Mouse (Mus musculus): ENCODE results near the gene Tmem115. TPM values are rescaled to one million over a fixed set of nuclear protein-coding genes. Genes with fewer than 3 reads are reported as not detected.
A peak's percentile ranks its signal among the peaks of the same experiment; 100 is the strongest.
"Not testable (repeated sequence)": the region's sequence is repeated elsewhere in the genome, so short reads cannot be mapped to it uniquely, and the experiment has no call there.

The Tmem115 gene
- total RNA-seq, 2 experiments from 2014 or later = 16.3 to 17.1 TPM

DNA sequence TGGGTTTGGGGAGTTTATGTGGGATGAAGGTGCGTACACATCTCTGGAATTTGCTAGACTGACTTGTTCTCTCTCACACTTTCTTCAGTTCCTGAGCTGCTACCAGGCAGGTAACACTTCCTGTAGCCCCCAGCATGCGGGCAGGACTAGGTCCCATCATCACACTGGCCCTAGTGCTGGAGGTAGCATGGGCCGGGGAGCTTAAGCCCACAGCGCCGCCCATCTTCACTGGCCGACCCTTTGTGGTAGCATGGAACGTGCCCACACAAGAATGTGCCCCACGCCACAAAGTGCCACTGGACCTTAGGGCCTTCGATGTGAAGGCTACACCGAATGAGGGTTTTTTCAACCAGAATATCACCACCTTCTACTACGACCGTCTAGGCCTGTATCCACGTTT lies 36.3 kb downstream of the Tmem115 start:
- DNase-seq (ENCODE audit: low spot score) = no peak

DNA sequence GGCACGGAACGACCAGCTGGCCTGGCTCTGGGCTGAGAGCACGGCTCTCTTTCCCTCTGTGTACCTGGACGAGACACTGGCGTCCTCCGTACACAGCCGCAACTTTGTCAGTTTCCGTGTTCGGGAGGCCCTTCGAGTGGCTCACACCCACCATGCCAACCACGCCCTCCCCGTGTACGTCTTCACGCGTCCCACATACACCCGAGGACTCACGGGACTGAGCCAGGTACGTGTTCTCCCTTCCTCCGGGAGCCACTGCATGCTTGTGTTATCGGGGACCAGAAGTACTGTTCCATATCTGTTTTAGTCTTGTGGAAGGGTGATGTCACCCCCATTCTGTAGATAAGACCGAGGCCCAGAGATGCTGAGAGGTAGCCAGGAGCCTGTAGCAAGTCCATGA lies 37.1 kb downstream of the Tmem115 start:
- no peak for DNase-seq (ENCODE audit: low spot score)

DNA sequence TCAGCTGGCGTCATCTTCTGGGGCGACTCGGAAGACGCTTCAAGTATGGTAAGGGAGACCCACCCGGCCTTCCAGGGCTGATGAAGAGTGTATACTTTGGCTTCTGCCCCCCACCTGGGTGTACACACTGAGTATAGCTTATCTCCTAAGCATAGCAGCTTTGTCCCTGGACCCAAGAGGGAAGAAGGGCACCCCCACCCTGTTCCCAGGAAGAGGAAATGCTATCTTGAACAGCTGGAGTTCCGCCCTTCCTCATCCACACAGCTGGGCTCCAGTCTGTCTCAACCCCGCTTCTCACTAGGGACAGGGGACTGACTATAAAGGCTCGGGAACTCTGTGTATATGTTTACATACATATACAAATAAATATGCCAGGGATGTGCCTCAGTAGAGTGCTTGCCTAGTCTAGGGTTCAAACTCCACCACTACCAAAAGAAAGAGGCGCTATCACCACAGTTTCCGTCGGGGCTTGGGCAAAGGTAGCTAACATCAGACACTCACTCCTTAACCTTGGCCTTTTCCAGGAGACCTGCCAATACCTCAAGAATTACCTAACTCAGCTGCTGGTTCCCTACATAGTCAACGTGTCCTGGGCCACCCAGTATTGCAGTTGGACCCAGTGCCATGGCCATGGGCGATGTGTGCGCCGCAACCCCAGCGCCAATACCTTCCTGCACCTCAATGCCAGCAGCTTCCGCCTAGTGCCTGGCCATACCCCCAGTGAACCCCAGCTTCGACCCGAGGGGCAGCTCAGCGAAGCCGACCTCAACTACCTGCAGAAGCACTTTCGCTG lies 38.0 kb downstream of the Tmem115 start:
- DNase-seq (ENCODE audit: low spot score) = no peak

DNA sequence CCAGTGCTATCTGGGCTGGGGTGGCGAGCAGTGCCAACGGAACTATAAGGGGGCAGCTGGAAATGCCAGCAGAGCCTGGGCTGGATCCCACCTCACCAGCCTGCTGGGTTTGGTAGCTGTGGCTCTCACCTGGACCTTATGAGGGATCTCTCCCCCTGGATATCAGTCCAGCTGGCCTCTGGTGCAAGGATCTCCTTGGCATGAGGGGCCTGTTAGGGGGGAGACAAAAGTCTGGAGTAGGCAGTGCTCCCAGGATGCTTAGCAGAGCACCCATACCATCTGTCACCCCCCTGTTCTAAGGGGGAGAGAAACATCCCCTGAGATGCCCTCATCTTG lies 38.5 kb downstream of the Tmem115 start:
- no peak for DNase-seq (ENCODE audit: low spot score)

DNA sequence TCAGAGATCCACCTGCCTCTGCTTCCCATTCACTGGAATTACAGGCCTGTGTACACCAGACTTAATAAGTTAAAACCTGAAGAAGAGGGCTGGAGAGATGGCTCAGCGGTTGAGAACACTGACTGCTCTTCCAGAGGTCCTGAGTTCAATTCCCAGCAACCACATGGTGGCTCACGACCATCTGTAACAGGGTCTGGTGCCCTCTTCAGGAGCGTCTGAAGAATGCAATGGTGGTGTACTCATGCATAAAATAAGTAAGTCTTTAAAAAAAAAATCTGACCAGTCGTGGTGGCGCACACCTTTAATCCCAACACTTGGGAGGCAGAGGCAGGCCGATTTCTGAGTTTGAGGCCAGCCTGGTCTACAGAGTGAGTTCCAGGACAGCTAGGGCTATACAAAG lies 40.0 kb downstream of the Tmem115 start:
- not testable (repeated sequence) for DNase-seq (ENCODE audit: low spot score)

DNA sequence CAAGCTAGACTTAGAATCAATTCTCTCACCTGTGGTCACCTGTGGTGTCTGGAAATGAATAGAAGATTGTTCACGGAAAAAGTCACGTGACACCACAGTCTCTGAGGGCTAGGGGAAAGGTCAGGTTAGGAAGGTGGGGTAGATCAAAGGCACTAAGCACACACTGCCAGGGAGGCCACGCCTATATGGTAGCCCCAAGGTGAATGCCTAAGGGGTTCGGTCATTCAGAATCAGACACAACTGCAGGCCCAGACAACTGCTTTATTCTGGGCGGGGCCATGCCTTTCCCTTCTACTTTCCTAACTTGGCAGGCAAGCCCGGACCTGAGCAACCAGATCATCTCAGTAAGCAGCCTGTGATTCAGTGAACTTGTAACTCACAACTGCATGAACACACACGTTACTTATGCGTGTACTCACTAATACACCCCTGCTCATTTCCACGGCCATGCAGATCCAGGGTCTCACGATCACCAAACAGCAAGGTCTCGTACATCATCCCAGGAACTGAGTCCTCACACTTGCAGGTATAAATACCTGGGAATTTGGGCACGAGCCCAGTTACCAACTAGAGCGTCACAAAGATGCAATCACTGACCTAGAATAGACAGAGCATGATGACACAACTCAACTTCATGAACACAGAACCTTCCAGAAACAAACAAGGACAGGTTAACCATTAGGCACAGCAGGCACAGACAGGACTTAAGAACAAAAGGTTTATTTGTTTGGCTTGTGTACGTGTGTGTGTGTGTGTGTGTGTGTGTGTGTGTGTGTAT lies 42.0 kb downstream of the Tmem115 start:
- DNase-seq (ENCODE audit: low spot score) = no peak

DNA sequence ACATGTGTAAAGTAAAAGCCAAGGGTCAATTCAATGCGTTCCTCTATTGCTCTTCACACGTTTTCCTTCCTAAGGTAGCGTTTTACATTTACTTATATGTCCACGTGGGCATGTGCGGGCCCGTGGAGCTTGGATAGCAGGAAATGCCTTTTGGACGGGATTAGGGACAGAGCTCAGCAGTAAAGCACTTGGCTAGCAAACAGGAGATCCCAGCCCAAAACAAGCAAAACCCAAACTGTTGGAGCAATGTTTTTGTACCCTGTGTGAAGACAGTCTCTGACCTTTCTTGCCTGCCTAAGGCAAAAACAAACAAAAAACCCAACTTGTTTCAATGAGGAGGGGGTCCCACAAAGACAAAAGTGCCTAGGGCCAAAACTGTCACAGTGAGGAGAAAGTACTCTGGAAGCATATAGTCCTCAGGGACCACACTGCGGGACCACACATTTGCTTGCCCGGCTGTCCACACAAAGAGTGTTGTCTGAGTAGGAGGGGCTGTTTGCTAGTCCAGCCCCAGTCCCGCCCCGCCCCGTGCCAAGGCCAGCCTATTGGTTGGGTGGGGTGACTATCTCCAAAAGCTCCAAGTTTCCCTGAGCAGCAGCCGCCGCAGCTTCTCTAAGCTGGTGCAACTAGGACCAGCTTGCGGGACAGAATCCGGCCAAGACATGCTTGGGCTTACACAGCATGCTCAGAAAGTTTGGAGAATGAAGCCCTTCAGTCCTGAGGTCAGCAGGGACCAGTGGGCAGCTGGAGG lies 42.8 kb downstream of the Tmem115 start, which contains the start of gene Hyal1:
Gene Hyal1 (plus strand): TSS at position 571 of the 751 bp plus-strand sequence.
- peak; percentile 81 for DNase-seq (ENCODE audit: low spot score)

DNA sequence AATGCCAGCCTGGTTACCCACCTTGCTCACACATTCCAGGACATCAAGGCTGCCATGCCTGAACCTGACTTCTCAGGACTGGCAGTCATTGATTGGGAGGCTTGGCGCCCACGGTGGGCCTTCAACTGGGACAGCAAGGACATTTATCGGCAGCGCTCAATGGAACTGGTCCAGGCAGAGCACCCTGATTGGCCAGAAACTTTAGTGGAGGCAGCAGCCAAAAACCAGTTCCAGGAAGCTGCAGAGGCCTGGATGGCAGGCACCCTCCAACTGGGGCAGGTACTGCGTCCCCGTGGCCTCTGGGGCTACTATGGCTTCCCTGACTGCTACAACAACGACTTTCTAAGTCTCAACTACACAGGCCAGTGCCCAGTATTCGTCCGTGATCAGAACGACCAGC lies 44.1 kb downstream of the Tmem115 start:
- no peak for DNase-seq (ENCODE audit: low spot score)

DNA sequence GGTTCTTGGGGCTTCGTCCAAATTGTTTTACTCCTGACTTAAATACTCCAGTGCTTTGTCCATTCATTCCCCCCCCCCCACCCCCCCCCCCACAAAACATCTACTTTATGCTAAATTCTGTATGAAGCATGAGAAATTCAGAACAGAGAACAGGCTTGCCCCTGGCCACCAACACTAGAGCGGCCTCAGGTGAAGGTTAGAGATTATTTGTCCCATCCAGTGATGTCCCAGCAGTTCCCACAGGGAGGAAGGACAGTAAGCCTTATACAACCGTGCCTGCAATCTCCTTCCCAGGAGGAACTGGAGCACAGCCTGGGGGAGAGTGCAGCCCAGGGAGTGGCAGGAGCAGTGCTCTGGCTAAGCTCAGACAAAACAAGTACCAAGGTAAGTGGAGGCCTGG lies 44.8 kb downstream of the Tmem115 start, which contains the start of gene Naa80:
Gene Naa80 (plus strand): TSS at position 301 of the 400 bp plus-strand sequence.
- DNase-seq (ENCODE audit: low spot score) = no peak

DNA sequence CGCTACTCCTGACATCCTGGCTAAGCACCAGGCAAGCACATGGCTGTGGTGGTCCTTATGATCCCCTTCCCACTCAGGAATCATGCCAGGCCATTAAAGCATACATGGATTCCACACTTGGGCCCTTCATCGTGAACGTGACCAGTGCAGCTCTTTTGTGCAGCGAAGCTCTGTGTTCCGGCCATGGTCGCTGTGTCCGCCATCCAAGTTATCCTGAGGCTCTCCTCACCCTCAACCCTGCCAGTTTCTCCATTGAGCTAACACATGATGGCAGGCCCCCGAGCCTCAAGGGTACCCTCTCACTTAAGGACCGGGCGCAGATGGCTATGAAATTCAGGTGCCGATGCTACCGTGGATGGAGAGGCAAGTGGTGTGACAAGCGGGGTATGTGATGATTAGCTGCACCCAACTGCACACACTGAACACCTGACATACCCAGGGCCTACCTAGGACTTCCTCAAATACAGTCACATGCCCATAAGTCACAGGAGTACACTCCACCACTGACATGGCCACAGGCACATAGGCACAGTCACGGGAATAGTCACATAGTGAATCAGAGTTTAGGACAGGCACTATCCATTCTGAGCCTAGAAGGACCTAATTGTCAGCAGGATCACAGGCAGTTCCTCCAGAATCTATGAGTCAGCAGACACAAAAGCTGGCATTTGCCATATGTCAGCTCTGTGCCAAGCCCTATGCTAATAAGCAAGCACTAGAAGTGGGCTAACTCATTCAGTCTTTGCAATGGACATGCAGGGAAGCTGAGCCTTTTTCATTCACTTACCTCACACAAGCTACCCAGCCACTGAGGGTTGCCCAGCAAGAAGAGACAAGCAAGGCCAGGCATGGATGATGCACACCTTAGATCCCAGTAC lies 45.5 kb downstream of the Tmem115 start:
- DNase-seq (ENCODE audit: low spot score) = no peak

DNA sequence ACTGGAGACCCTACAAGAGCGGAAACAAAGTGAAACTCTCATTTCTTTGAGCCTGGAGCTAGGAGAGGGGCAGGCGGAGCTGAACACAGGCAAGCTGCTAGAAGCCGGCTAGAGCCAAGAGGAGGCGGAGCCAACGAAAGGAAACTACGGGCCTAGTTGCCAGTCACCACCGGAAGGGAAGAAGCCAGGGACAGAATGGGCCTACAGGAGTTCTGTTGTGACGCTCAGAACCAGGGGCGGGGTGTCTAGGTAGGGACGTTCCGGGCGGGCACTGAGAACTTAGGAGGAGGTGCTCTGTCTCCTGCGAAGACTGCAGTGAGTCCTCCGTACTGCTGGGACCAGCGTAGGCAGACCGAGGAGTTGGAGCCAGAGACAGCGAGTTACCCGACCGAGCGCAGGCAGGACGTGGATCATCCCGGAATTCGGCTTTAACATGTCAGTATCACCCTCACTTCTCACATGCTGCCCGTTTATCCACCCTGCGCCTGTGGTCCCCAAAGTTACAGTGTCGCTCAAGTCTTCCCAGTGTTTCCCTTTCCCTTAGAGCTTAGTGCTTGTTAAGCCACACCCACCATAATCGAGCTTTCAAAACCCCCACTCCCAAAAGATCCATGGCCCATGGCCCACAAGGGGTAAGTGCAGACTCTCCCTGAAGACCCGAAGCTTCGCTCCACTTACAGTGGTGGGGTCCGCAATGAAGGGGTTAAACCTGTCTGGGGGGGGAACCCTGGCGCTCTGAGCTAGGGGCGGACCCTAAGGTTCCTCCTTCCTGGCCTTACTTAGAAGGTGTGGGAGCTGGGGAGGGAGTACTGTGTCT lies 47.0 kb downstream of the Tmem115 start, which contains the start of gene Hyal3:
Gene Hyal3 (plus strand): TSS at position 318 of the 817 bp plus-strand sequence.
- DNase-seq (ENCODE audit: low spot score) = peak; percentile 94

DNA sequence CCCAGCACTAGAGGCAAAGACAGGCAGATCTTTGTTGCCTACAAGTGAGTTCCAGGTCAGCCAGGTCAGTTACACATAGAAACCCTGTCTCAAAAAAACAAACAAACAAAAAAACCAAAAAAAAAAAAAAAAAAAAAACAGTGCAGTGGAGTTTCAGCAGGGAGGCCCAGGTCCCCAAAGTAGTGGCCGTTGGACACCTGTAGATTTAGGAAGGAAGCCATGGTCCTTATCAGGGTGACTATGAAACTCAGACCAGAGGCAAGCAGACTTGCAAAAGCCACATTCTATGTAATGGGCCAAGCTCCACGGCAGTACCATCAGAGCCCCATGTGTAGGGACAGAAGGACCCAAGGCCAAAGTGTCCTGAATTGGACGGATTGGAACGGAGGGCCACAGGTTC lies 47.8 kb downstream of the Tmem115 start:
- no peak for DNase-seq (ENCODE audit: low spot score)

DNA sequence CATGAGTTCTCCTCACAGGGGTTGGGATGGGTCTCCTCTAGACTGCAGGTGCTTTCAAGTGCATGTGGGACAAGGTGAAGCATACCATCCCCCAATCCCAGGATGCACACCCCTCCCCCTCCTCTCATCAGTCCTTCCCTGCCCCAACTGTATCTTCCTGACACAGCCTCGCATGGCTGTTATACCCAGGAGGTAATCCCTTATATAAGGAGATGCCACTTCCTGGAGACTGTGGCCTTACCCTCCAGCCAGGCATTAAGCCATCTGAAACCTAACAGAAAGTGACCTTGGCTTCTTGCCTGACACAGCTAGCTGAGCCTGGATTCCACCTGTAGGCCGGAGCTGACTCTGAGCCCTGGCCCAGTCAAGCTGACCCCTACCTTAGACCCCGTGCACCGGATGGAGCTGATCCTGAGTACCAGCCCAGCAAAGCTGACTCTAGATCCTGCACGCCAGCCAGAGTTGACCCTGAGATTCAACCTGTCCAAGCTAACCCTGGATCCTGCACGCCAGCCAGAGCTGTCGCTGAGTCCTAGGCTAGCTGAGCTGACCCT lies 48.8 kb downstream of the Tmem115 start:
- DNase-seq (ENCODE audit: low spot score) = no peak

DNA sequence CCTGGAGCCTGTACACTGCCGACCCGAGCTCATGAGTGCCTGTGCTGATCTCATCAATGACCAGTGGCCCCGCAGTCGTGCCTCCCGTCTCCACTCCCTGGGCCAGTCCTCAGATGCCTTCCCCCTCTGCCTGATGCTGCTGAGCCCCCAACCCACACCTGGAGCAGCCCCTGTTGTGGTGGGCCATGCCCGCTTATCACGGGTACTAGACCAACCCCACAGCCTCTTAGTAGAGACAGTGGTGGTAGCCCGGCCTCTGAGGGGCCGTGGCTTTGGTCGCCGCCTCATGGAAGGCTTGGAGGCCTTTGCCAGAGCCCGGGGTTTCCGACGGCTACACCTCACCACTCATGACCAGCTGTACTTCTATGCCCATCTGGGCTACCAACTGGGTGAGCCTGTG lies 49.4 kb downstream of the Tmem115 start:
- DNase-seq (ENCODE audit: low spot score) = no peak

DNA sequence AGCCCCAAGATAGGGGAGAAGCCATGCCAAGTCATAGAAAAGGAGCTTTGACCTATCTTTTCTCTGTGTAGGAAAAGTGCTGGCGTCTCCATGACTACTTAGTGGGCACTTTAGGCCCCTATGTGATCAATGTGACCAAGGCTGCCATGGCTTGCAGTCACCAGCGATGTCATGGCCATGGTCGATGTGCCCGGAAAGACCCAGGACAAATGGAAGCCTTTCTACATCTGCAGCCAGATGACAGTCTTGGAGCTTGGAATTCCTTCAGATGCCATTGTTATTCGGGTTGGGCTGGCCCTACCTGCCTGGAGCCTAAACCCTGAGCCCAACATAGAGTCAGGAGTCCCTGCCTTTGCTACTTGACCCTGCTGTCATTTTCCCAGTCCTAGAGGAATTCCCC lies 52.8 kb downstream of the Tmem115 start:
- no peak for DNase-seq (ENCODE audit: low spot score)

DNA sequence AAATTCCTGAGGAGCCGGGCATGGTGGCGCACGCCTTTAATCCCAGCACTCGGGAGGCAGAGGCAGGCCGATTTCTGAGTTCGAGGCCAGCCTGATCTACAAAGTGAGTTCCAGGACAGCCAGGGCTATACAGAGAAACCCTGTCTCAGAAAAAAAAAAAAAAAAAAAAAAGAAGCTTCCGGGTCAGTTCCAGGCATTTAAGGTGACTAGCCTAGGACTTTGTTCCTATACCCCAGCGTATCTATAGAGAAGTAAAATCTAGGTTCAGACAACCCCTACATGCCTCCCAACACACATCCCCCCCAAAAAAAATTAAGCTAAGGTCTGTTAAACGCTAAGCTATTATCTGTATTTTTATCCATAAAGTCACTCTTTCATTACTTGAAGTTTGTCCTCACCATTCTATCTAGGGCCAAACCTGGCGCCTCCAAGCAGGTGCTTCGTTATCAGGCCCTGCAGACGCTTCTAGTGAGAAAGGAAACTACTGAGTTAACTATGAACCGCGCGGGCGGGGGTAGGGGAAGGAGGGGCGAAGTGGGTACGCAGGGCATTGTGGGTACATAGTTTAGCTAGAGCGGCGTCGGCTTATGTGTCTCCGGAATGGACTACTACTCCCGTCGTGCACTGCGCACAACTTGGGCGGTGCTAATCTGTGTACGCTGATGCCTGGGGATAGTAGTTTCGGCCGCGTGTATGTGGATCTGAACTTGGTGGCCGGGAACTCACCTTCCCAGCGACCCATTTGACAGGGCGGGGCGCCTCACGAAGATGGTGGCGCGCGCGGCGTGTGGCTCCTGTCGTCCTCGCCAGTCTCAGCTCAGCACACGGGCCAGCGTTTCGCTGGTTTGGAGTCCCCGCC lies 53.5 kb downstream of the Tmem115 start, which contains the start of gene Ifrd2:
Gene Ifrd2 (plus strand): TSS at position 669 of the 859 bp plus-strand sequence.
- DNase-seq (ENCODE audit: low spot score) = peak; percentile 98

DNA sequence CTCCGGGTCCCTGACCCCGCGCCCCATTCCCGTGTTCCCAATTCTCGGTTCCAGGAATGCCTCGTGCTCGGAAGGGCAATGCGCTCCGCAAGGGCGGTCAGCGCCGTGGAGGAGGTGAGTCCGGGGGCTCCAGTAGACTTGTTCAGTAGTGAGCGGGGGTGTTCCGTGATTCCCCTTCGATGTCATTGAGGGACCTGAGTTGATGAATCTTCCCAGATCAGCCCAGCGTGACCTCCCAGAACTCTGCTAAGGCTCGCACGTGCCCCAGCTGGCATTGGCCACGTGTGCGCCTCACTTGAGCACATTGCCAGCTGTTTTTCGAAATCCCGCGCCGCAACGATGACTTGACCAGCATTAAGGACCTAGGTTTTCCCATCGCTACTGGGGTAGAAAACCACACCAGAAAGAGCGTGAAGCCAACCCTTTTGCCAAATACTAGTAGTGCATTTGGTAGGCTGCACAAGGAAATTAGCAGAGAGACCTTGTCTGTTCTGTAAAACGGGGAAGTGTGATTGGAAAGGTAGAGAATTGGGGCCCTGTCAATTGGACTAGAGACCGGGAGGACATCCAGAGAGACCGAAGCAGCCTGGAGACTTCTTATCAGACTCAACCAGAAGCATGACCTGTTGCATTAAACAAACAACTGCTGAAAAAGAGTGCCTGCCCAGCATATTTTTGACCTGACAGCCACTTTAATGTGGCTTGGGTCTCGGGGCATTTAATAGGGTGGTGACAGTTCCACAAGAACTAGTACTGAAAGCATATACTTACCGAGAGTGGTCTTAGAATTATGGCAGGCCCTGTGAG lies 54.3 kb downstream of the Tmem115 start:
- DNase-seq (ENCODE audit: low spot score) = no peak

Data from gastrocnemius, adult 18-20 months (tissue).